Mouse (Mus musculus): ENCODE results near the gene Ncf2. TPM values are rescaled to one million over a fixed set of nuclear protein-coding genes. Genes with fewer than 3 reads are reported as not detected.

Ncf2 gene
- total and polyA plus RNA-seq, 2 experiments from 2014 or later: 1.9 to 4.1 TPM

GRCm38 (mm10) chr1:152844634-152845033, 44.6 kb downstream of the Ncf2 start:
- Histone ChIP-seq H3K9me3 (ENCODE audit: low read length) (no peaks in the 10 kb centered on the region), H3K4me1 (ENCODE audit: insufficient read depth) (no peaks in the 10 kb centered on the region), H3K4me3 (ENCODE audit: low read depth, low read length) (no peak overlapping the region), H3K27me3 (ENCODE audit: insufficient read depth, low read length) (no peaks in the 10 kb centered on the region), H3K36me3 (ENCODE audit: insufficient read depth) (peaks cover 82% of the 10 kb centered on the region), H3K4me2 (ENCODE audit: low read depth) (no peak overlapping the region), H3K27ac (ENCODE audit: low read depth, low read length) (no peak overlapping the region), H3K9ac (no peak overlapping the region)
- no peak for TF ChIP-seq CTCF (IDR thresholded peaks at IDR 0.05; ENCODE audit: low read depth)
- ATAC-seq (no peak), DNase-seq (no peak)
- WGBS: 96% methylated on average over 1 of the region's 1 CpGs

GRCm38 (mm10) chr1:152845211-152845730, 45.3 kb downstream of the Ncf2 start:
- 78% methylated on average over 3 of the region's 3 CpGs for WGBS
- ATAC-seq: no peak
- H3K9ac ChIP-seq: no peak overlapping the region
- H3K9me3 ChIP-seq (ENCODE audit: low read length): no peaks in the 10 kb centered on the region
- peaks cover 77% of the 10 kb centered on the region for H3K36me3 ChIP-seq (ENCODE audit: insufficient read depth)
- H3K4me3 ChIP-seq (ENCODE audit: low read depth, low read length): no peak overlapping the region
- no peaks in the 10 kb centered on the region for H3K27me3 ChIP-seq (ENCODE audit: insufficient read depth, low read length)
- H3K4me2 ChIP-seq (ENCODE audit: low read depth): no peak overlapping the region
- H3K4me1 ChIP-seq (ENCODE audit: insufficient read depth): no peaks in the 10 kb centered on the region
- no peak for TF ChIP-seq CTCF (IDR thresholded peaks at IDR 0.05; ENCODE audit: low read depth)
- no peak for DNase-seq
- no peak overlapping the region for H3K27ac ChIP-seq (ENCODE audit: low read depth, low read length)

- Histone ChIP-seq H3K4me1 (ENCODE audit: insufficient read depth) (no peaks in the 10 kb centered on the region), H3K36me3 (ENCODE audit: insufficient read depth) (peaks cover 72% of the 10 kb centered on the region), H3K27ac (ENCODE audit: low read depth, low read length) (no peak overlapping the region), H3K4me3 (ENCODE audit: low read depth, low read length) (no peak overlapping the region), H3K4me2 (ENCODE audit: low read depth) (no peak overlapping the region), H3K27me3 (ENCODE audit: insufficient read depth, low read length) (no peaks in the 10 kb centered on the region), H3K9me3 (ENCODE audit: low read length) (no peaks in the 10 kb centered on the region), H3K9ac (no peak overlapping the region)
- ATAC-seq (no peak), DNase-seq (no peak)
- 97% methylated on average over 2 of the region's 2 CpGs for WGBS
- no peak for TF ChIP-seq CTCF (IDR thresholded peaks at IDR 0.05; ENCODE audit: low read depth)
Measured at GRCm38 (mm10) chr1:152846856-152847255, 46.9 kb downstream of the Ncf2 start.

GRCm38 (mm10) chr1:152869901-152870300, 69.9 kb downstream of the Ncf2 start:
- 96% methylated on average over 6 of the region's 6 CpGs for WGBS
- Histone ChIP-seq H3K4me1 (ENCODE audit: insufficient read depth) (no peaks in the 10 kb centered on the region), H3K36me3 (ENCODE audit: insufficient read depth) (peaks cover 30% of the 10 kb centered on the region), H3K9me3 (ENCODE audit: low read length) (no peaks in the 10 kb centered on the region), H3K9ac (no peak overlapping the region), H3K4me3 (ENCODE audit: low read depth, low read length) (no peak overlapping the region), H3K27ac (ENCODE audit: low read depth, low read length) (no peak overlapping the region), H3K4me2 (ENCODE audit: low read depth) (no peak overlapping the region), H3K27me3 (ENCODE audit: insufficient read depth, low read length) (no peaks in the 10 kb centered on the region)
- DNase-seq (no peak), ATAC-seq (no peak)
- TF ChIP-seq CTCF (IDR thresholded peaks at IDR 0.05; ENCODE audit: low read depth): no peak

GRCm38 (mm10) chr1:152871031-152871430, 71.0 kb downstream of the Ncf2 start:
- 77% methylated on average over 3 of the region's 3 CpGs for WGBS
- Histone ChIP-seq H3K4me3 (ENCODE audit: low read depth, low read length) (no peak overlapping the region), H3K4me2 (ENCODE audit: low read depth) (no peak overlapping the region), H3K27ac (ENCODE audit: low read depth, low read length) (no peak overlapping the region), H3K4me1 (ENCODE audit: insufficient read depth) (no peaks in the 10 kb centered on the region), H3K36me3 (ENCODE audit: insufficient read depth) (peaks cover 22% of the 10 kb centered on the region), H3K27me3 (ENCODE audit: insufficient read depth, low read length) (no peaks in the 10 kb centered on the region), H3K9me3 (ENCODE audit: low read length) (no peaks in the 10 kb centered on the region), H3K9ac (no peak overlapping the region)
- ATAC-seq (no peak), DNase-seq (no peak)
- no peak for TF ChIP-seq CTCF (IDR thresholded peaks at IDR 0.05; ENCODE audit: low read depth)

Other genes starting within 250 kb of the Ncf2 start
- gene Apobec4, start 49.6 kb upstream of the Ncf2 start, total RNA-seq (2014; rRNA removed): 0.15 and 0.48 TPM in 2 replicates
- 0.09 and 0.19 TPM in 2 replicates for gene Apobec4, start 49.6 kb upstream of the Ncf2 start, polyA plus RNA-seq (2015; fragmentation: Nextera tagmentation; extraction: Ambion mirVana)
- 26.7 and 27.8 TPM in 2 replicates for gene Rgl1, start 33.8 kb upstream of the Ncf2 start, total RNA-seq (2014; rRNA removed)
- 18.8 and 22.5 TPM in 2 replicates for gene Rgl1, start 33.8 kb upstream of the Ncf2 start, polyA plus RNA-seq (2015; fragmentation: Nextera tagmentation; extraction: Ambion mirVana)
- gene Arpc5, start 33.7 kb upstream of the Ncf2 start, total RNA-seq (2014; rRNA removed): 301 and 341 TPM in 2 replicates
- gene Arpc5, start 33.7 kb upstream of the Ncf2 start, polyA plus RNA-seq (2015; fragmentation: Nextera tagmentation; extraction: Ambion mirVana): 537 and 561 TPM in 2 replicates
- 46.9 and 67.7 TPM in 2 replicates for gene Smg7, start 102.5 kb downstream of the Ncf2 start, total RNA-seq (2014; rRNA removed)
- gene Smg7, start 102.5 kb downstream of the Ncf2 start, polyA plus RNA-seq (2015; fragmentation: Nextera tagmentation; extraction: Ambion mirVana): 19.0 and 26.1 TPM in 2 replicates
- gene Nmnat2, start 154.8 kb downstream of the Ncf2 start, total RNA-seq (2014; rRNA removed): 129 and 142 TPM in 2 replicates
- gene Nmnat2, start 154.8 kb downstream of the Ncf2 start, polyA plus RNA-seq (2015; fragmentation: Nextera tagmentation; extraction: Ambion mirVana): 62.0 and 81.8 TPM in 2 replicates